Mouse (Mus musculus) brain, adult 10 weeks (tissue): ENCODE measurements around the gene Gm9817. TPM values are rescaled to one million over a fixed set of nuclear protein-coding genes. Genes with fewer than 3 reads are reported as not detected.

Experiments
- polyA plus RNA-seq: library from polyadenylated mRNA; stranded (reverse); fragments of 350-450 nt; fragmentation: Illumina TruSeq; extraction: RNeasy Lipid Tissue Mini Kit (QIAGEN cat#74804); gene quantifications from one replicate; pipeline ENCODE4 v1.2.3, GENCODE M21; 2015; ENCODE audit warnings: low read depth, low replicate concordance

Gm9817 gene
- polyA plus RNA-seq: not detected

DNA sequence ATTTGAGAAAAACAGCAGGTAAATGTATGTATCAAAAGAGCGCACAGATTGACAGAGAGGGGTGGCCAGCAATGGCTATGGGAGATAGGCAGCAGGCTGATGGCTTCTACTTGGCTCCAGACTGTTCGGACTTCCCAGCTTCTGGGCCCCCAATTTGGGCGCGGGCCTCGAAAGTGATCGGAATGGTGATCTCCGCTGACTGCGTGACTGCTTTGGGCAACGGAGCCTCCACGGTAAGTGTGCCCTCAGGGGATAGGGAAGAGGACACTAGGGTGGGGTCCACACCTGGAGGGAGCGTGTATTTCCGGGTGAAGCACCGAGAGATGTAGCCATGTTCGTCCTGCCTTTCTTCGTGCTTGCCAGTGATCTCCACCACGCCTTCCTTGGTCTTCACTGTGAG, at the start of gene Gm9817:
TSS of gene Gm9817 (plus strand) at position 301 of the 400 bp plus-strand sequence.

Other genes with a start within 250 kb of the Gm9817 start
- gene Dtnbp1, start 76.5 kb upstream of the Gm9817 start, polyA plus RNA-seq: 113 TPM